Comparison of ENCODE assay signal across 8 mouse cellular contexts in genomic region chr1:155146572-155146980, GRCm38 (mm10). TPM values are rescaled to one million over a fixed set of nuclear protein-coding genes. Genes with fewer than 3 reads are reported as not detected.
A peak's percentile ranks its signal among the peaks of the same experiment; 100 is the strongest.
DNase-seq lines count a peak whose midpoint lies in the region; ATAC-seq lines count a peak whose summit lies in the region.

Gene Mr1, minus strand, starts transcription at chr1:155146814.

- H3K36me3 ChIP-seq in erythroblast, embryonic 14.5 days (ENCODE audit: control insufficient read depth), result no peaks in the 10 kb centered on the region
- no peaks in the 10 kb centered on the region for H3K36me3 ChIP-seq in limb, embryonic 13.5 days
- no peaks in the 10 kb centered on the region for H3K36me3 ChIP-seq in midbrain, embryonic 14.5 days (ENCODE audit: control insufficient read depth, insufficient read depth, low read length)

- H3K4me2 ChIP-seq in limb, embryonic 13.5 days (replicated peaks), result peak within 1 kb of the TSS; percentile 64
- no peak within 1 kb of the TSS for H3K4me2 ChIP-seq in midbrain, embryonic 14.5 days (ENCODE audit: low read length)

- 31% methylated on average over 8 of the region's 8 CpGs for WGBS in limb, embryonic 13.5 days
- 60% methylated on average over 8 of the region's 8 CpGs for WGBS in midbrain, embryonic 14.5 days

- ATAC-seq in hematopoietic stem cell, adult 5-6 weeks (replicated peaks in 1 of 2; ENCODE audit: insufficient read depth in 1 of 2, low FRiP score in 2 of 2, low TSS enrichment in 1 of 2, low read depth in 1 of 2, poor library complexity in 2 of 2, severe bottlenecking in 2 of 2), result peak; percentile 85 to 88
- ATAC-seq in limb, embryonic 13.5 days (ENCODE audit: low FRiP score, low read depth), result peak; percentile 98
- ATAC-seq in midbrain, embryonic 14.5 days (ENCODE audit: low FRiP score, low TSS enrichment), result no peak

- H3K4me1 ChIP-seq in erythroblast, embryonic 14.5 days (ENCODE audit: control insufficient read depth), result peaks cover 6% of the 10 kb centered on the region
- H3K4me1 ChIP-seq in limb, embryonic 13.5 days, result peaks cover 10% of the 10 kb centered on the region
- H3K4me1 ChIP-seq in midbrain, embryonic 14.5 days (ENCODE audit: control insufficient read depth, insufficient read depth, low read length), result no peaks in the 10 kb centered on the region

- peak within 1 kb of the TSS; percentile 35 for H3K4me3 ChIP-seq in erythroblast, embryonic 14.5 days (replicated peaks)
- peak within 1 kb of the TSS; percentile 44 for H3K4me3 ChIP-seq in limb, embryonic 13.5 days
- H3K4me3 ChIP-seq in midbrain, embryonic 14.5 days (replicated peaks; ENCODE audit: low read depth, low read length), result no peak within 1 kb of the TSS

- intact Hi-C loops in left cerebral cortex, postnatal 4 days (cut with DNase I), result no loop called here
- intact Hi-C loops in left cerebral cortex, postnatal 36 days (cut with DNase I), result no loop called here

- no peaks in the 10 kb centered on the region for H3K9me3 ChIP-seq in erythroblast, embryonic 14.5 days (ENCODE audit: control insufficient read depth, low read length)
- no peaks in the 10 kb centered on the region for H3K9me3 ChIP-seq in limb, embryonic 13.5 days
- no peaks in the 10 kb centered on the region for H3K9me3 ChIP-seq in midbrain, embryonic 14.5 days (ENCODE audit: control insufficient read depth, low read length)

- H3K9ac ChIP-seq in limb, embryonic 13.5 days, result peak within 1 kb of the TSS; percentile 64
- no peak within 1 kb of the TSS for H3K9ac ChIP-seq in midbrain, embryonic 14.5 days (replicated peaks; ENCODE audit: low read length)

- H3K27me3 ChIP-seq in erythroblast, embryonic 14.5 days (ENCODE audit: control insufficient read depth), result no peaks in the 10 kb centered on the region
- H3K27me3 ChIP-seq in limb, embryonic 13.5 days, result no peaks in the 10 kb centered on the region
- H3K27me3 ChIP-seq in midbrain, embryonic 14.5 days (ENCODE audit: control insufficient read depth, insufficient read depth, low read length), result no peaks in the 10 kb centered on the region

- peak within 1 kb of the TSS; percentile 52 for H3K27ac ChIP-seq in limb, embryonic 13.5 days
- no peak within 1 kb of the TSS for H3K27ac ChIP-seq in midbrain, embryonic 14.5 days (replicated peaks; ENCODE audit: low read depth, low read length)

- peak; percentile 21 for DNase-seq in left cerebral cortex, postnatal 4 days
- no peak for DNase-seq in left cerebral cortex, postnatal 36 days (ENCODE audit: low spot score in 2 of 2)
- peak; percentile 79 for DNase-seq in adipocyte (ENCODE audit: low spot score)
- DNase-seq in midbrain, embryonic 14.5 days, result peak; percentile 81
- peak; percentile 53 for DNase-seq in thymus, postnatal 25 days

RNA-seq across cellular contexts. Expression of gene Mr1, which starts in this region (rescaled TPM):
- 1 to 10 TPM; 1.5 to 1.8 TPM for total RNA-seq in left cerebral cortex, postnatal 4 days (2021)
- 1 to 10 TPM; 1.8 to 2.4 TPM for total RNA-seq in left cerebral cortex, postnatal 36 days (2021)
- not detected in 2 replicates for polyA plus RNA-seq in erythroblast, embryonic 14.5 days (2012)
- total RNA-seq in hematopoietic stem cell, adult 5-6 weeks (2017), result 19.7 and 22.7 TPM in 2 replicates
- polyA plus RNA-seq in limb, embryonic 13.5 days (2015; fragmentation: Nextera tagmentation; extraction: Ambion mirVana), result 7.6 and 7.7 TPM in 2 replicates
- 0.47 and 1.1 TPM in 2 replicates for polyA plus RNA-seq in midbrain, embryonic 14.5 days (2014; fragmentation: Nextera tagmentation; extraction: Ambion mirVana)

Comparison
In these comparisons a context has a peak if more than half of its experiments do, and no peak if none do; other contexts are left out.
1. DNase-seq: peak in left cerebral cortex, postnatal 4 days (single experiment), adipocyte (single experiment), midbrain, embryonic 14.5 days (single experiment) and thymus, postnatal 25 days (single experiment); none in left cerebral cortex, postnatal 36 days (0 of 2).